Comparison of ENCODE assay signal across 11 mouse cellular contexts in the genomic region with DNA sequence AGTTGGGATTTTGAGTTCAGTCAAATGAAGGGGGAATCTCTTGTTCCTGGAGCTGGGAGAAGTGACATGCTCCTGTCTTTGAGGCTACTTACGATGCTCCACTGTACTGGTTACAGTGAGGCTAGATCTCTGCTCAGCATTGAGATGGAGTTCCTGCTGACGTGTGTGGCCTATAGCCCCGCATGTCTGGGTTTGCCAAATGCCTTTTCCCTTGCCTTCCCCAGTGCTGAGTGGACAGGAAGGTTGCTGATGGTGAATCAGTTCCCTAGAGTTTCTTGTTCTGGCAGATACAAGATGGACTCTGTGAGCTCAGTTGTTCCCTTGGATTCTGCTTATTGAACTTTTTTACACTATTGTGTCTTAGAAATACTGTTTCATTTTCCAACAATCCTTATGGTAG. TPM values are rescaled to one million over a fixed set of nuclear protein-coding genes. Genes with fewer than 3 reads are reported as not detected.
DNase-seq lines count a peak whose midpoint lies in the region; ATAC-seq and TF ChIP-seq lines count a peak whose summit lies in the region.
"Had no signal": no experiment of that assay in that cellular context is flagged by ENCODE, and none has a peak within 500 bp of the region (broad histone marks: within the 10 kb centered on the region; RNA-seq: fewer than 3 reads in every experiment).

No protein-coding gene starts in this region.

- ATAC-seq in forebrain, embryonic 13.5 days, result no peak
- ATAC-seq in forebrain, embryonic 14.5 days, result no peak
- ATAC-seq in liver, embryonic 13.5 days (ENCODE audit: low read depth), result no peak
- no peak for ATAC-seq in liver, postnatal 0 days
- ATAC-seq in intestine, embryonic 15.5 days, result no peak

- DNase-seq in forebrain, embryonic 14.5 days (ENCODE audit: low spot score), result no peak
- no peak for DNase-seq in liver, embryonic 13.5 days
- DNase-seq in liver, postnatal 0 days, result no peak
- DNase-seq in kidney, adult 11 months, result no peak
- DNase-seq in cerebellum, adult 2 months, result no peak
- DNase-seq: kidney, adult 18-20 months; right cerebral cortex, adult 18-20 months had no signal

- TF ChIP-seq EP300 in liver, postnatal 0 days (IDR thresholded peaks at IDR 0.05; ENCODE audit: low read depth), result no peak

- H3K4me1 ChIP-seq in forebrain, embryonic 13.5 days, result peaks cover 24% of the 10 kb centered on the region
- H3K4me1 ChIP-seq in forebrain, embryonic 14.5 days (ENCODE audit: control insufficient read depth, insufficient read depth, low read length), result peaks cover 10% of the 10 kb centered on the region
- peaks cover 22% of the 10 kb centered on the region for H3K4me1 ChIP-seq in liver, embryonic 13.5 days (replicated peaks)
- peaks cover 12% of the 10 kb centered on the region; the same call in 1 of the 2 replicates for H3K4me1 ChIP-seq in liver, postnatal 0 days (ENCODE audit: insufficient read depth)
- peaks cover 63% of the 10 kb centered on the region for H3K4me1 ChIP-seq in E14TG2a.4 (replicated peaks; ENCODE audit: low read depth, low read length)
- H3K4me1 ChIP-seq in intestine, embryonic 15.5 days (replicated peaks), result no peaks in the 10 kb centered on the region
- no peaks in the 10 kb centered on the region for H3K4me1 ChIP-seq in cerebellum, adult 2 months (ENCODE audit: control insufficient read depth, insufficient read depth, low read length)

- peak overlapping the region; percentile 24 for H3K4me2 ChIP-seq in forebrain, embryonic 13.5 days
- H3K4me2 ChIP-seq in forebrain, embryonic 14.5 days (ENCODE audit: low read length), result no peak overlapping the region
- peak overlapping the region; percentile 34; the same call in 1 of the 2 replicates for H3K4me2 ChIP-seq in liver, embryonic 13.5 days
- no peak overlapping the region for H3K4me2 ChIP-seq in liver, postnatal 0 days (ENCODE audit: low read depth, low read length)
- H3K4me2 ChIP-seq in intestine, embryonic 15.5 days (replicated peaks), result peak overlapping the region; percentile 3; the same call in 1 of the 2 replicates

- no peaks in the 10 kb centered on the region for H3K9me3 ChIP-seq in forebrain, embryonic 13.5 days (replicated peaks)
- no peaks in the 10 kb centered on the region for H3K9me3 ChIP-seq in forebrain, embryonic 14.5 days (replicated peaks; ENCODE audit: control insufficient read depth, low read length)
- no peaks in the 10 kb centered on the region for H3K9me3 ChIP-seq in liver, embryonic 13.5 days (replicated peaks)
- H3K9me3 ChIP-seq in liver, postnatal 0 days (ENCODE audit: low read length), result no peaks in the 10 kb centered on the region
- H3K9me3 ChIP-seq in E14TG2a.4 (ENCODE audit: low read length), result 0 out of 2 replicates have a peak, but pooled peaks cover 1% of the 10 kb centered on the region
- no peaks in the 10 kb centered on the region for H3K9me3 ChIP-seq in intestine, embryonic 15.5 days

- WGBS in forebrain, embryonic 13.5 days, result 74% methylated on average over 3 of the region's 3 CpGs
- WGBS in forebrain, embryonic 14.5 days, result 72% methylated on average over 3 of the region's 3 CpGs
- 69% methylated on average over 3 of the region's 3 CpGs for WGBS in liver, embryonic 13.5 days (ENCODE audit: insufficient replicate concordance)
- WGBS in liver, postnatal 0 days (ENCODE audit: insufficient replicate concordance), result 63% methylated on average over 3 of the region's 3 CpGs
- WGBS in intestine, embryonic 15.5 days, result 66% methylated on average over 3 of the region's 3 CpGs
- 68% methylated on average over 3 of the region's 3 CpGs for WGBS in cerebellum, adult 2 months

- H3K4me3 ChIP-seq in forebrain, embryonic 13.5 days, result no peak overlapping the region
- no peak overlapping the region for H3K4me3 ChIP-seq in forebrain, embryonic 14.5 days (ENCODE audit: low read depth, low read length)
- peak overlapping the region; percentile 19; the same call in 1 of the 2 replicates for H3K4me3 ChIP-seq in liver, embryonic 13.5 days (replicated peaks)
- H3K4me3 ChIP-seq in liver, postnatal 0 days (ENCODE audit: low read depth, low read length), result no peak overlapping the region
- peak overlapping the region; percentile 98 for H3K4me3 ChIP-seq in E14TG2a.4 (replicated peaks; ENCODE audit: low read length)
- H3K4me3 ChIP-seq in intestine, embryonic 15.5 days (replicated peaks), result no peak overlapping the region
- H3K4me3 ChIP-seq in cerebellum, adult 2 months (replicated peaks; ENCODE audit: insufficient read depth, low read depth, low read length), result no peak overlapping the region

- H3K9ac ChIP-seq in forebrain, embryonic 13.5 days, result no peak overlapping the region; the same call in 1 of the 2 replicates
- no peak overlapping the region for H3K9ac ChIP-seq in forebrain, embryonic 14.5 days (ENCODE audit: low read length)
- H3K9ac ChIP-seq in liver, embryonic 13.5 days, result peak overlapping the region; percentile 40; the same call in 1 of the 2 replicates
- no peak overlapping the region for H3K9ac ChIP-seq in liver, postnatal 0 days (replicated peaks)
- H3K9ac ChIP-seq in intestine, embryonic 15.5 days, result no peak overlapping the region

- no peak for TF ChIP-seq CTCF in liver, postnatal 0 days (IDR thresholded peaks at IDR 0.05; ENCODE audit: low read depth)
- TF ChIP-seq CTCF in E14TG2a.4 (conservative IDR thresholded peaks at IDR 0.05; ENCODE audit: low read length), result no peak
- no peak for TF ChIP-seq CTCF in cerebellum, adult 2 months (IDR thresholded peaks at IDR 0.05; ENCODE audit: borderline replicate concordance, insufficient read depth, low read depth, low read length)

- H3K27ac ChIP-seq in forebrain, embryonic 13.5 days, result no peak overlapping the region
- no peak overlapping the region for H3K27ac ChIP-seq in forebrain, embryonic 14.5 days (ENCODE audit: low read depth, low read length)
- H3K27ac ChIP-seq in liver, embryonic 13.5 days, result no peak overlapping the region; the same call in 1 of the 2 replicates
- H3K27ac ChIP-seq in liver, postnatal 0 days (ENCODE audit: low read depth), result no peak overlapping the region
- no peak overlapping the region for H3K27ac ChIP-seq in intestine, embryonic 15.5 days
- H3K27ac ChIP-seq in cerebellum, adult 2 months (ENCODE audit: insufficient read depth, low read length), result no peak overlapping the region

- no peaks in the 10 kb centered on the region for H3K27me3 ChIP-seq in forebrain, embryonic 13.5 days
- no peaks in the 10 kb centered on the region for H3K27me3 ChIP-seq in forebrain, embryonic 14.5 days (replicated peaks; ENCODE audit: control insufficient read depth, insufficient read depth, low read length)
- H3K27me3 ChIP-seq in liver, embryonic 13.5 days, result no peaks in the 10 kb centered on the region
- H3K27me3 ChIP-seq in liver, postnatal 0 days (ENCODE audit: insufficient read depth, low read length), result no peaks in the 10 kb centered on the region
- H3K27me3 ChIP-seq in E14TG2a.4 (ENCODE audit: insufficient read depth, low read length), result no peaks in the 10 kb centered on the region
- H3K27me3 ChIP-seq in intestine, embryonic 15.5 days (replicated peaks), result no peaks in the 10 kb centered on the region
- no peaks in the 10 kb centered on the region for H3K27me3 ChIP-seq in cerebellum, adult 2 months (ENCODE audit: control insufficient read depth, insufficient read depth, low read length)
- H3K27me3 ChIP-seq: CH12.LX had no signal

- TF ChIP-seq POLR2A in cerebellum, adult 2 months (IDR thresholded peaks at IDR 0.05; ENCODE audit: borderline replicate concordance, insufficient read depth, low read length), result no peak

- H3K36me3 ChIP-seq in forebrain, embryonic 13.5 days (ENCODE audit: poor library complexity, severe bottlenecking), result peaks cover 20% of the 10 kb centered on the region
- peaks cover 12% of the 10 kb centered on the region for H3K36me3 ChIP-seq in forebrain, embryonic 14.5 days (ENCODE audit: control insufficient read depth, insufficient read depth, low read length)
- peaks cover 16% of the 10 kb centered on the region for H3K36me3 ChIP-seq in liver, embryonic 13.5 days
- peaks cover 9% of the 10 kb centered on the region; the same call in 1 of the 2 replicates for H3K36me3 ChIP-seq in liver, postnatal 0 days (replicated peaks; ENCODE audit: insufficient read depth, low read length)
- peaks cover 19% of the 10 kb centered on the region for H3K36me3 ChIP-seq in E14TG2a.4 (ENCODE audit: insufficient read depth, low read length)
- H3K36me3 ChIP-seq in intestine, embryonic 15.5 days, result peaks cover under 1% of the 10 kb centered on the region

RNA-seq across cellular contexts. Expression of a gene that starts 1.8 kb away (rescaled TPM):
- polyA plus RNA-seq in forebrain, embryonic 13.5 days (2015; fragmentation: Nextera tagmentation; extraction: Ambion mirVana), result 10.8 and 11.4 TPM in 2 replicates
- polyA plus RNA-seq in forebrain, embryonic 14.5 days (2014; fragmentation: Nextera tagmentation; extraction: Ambion mirVana), result 5.2 and 6.8 TPM in 2 replicates
- 6.7 and 8.1 TPM in 2 replicates for polyA plus RNA-seq in liver, embryonic 13.5 days (2015; fragmentation: Nextera tagmentation; extraction: Ambion mirVana)
- 3.6 and 4.1 TPM in 2 replicates for polyA plus RNA-seq in liver, postnatal 0 days (2015; fragmentation: Nextera tagmentation; extraction: Ambion mirVana)
- 16.5 and 17.0 TPM in 2 replicates for polyA plus RNA-seq in intestine, embryonic 15.5 days (2015; fragmentation: Nextera tagmentation; extraction: Ambion mirVana)
- polyA plus RNA-seq in cerebellum, adult 2 months (2012; rRNA removed), result 6.7 and 7.1 TPM in 2 replicates

RNA-seq across cellular contexts. Expression of a gene that starts 2.2 kb away (rescaled TPM):
- 312 TPM in 2 replicates for polyA plus RNA-seq in forebrain, embryonic 13.5 days (2015; fragmentation: Nextera tagmentation; extraction: Ambion mirVana)
- polyA plus RNA-seq in forebrain, embryonic 14.5 days (2014; fragmentation: Nextera tagmentation; extraction: Ambion mirVana), result 263 and 267 TPM in 2 replicates
- polyA plus RNA-seq in liver, embryonic 13.5 days (2015; fragmentation: Nextera tagmentation; extraction: Ambion mirVana), result 137 and 170 TPM in 2 replicates
- 47.4 and 51.2 TPM in 2 replicates for polyA plus RNA-seq in liver, postnatal 0 days (2015; fragmentation: Nextera tagmentation; extraction: Ambion mirVana)
- polyA plus RNA-seq in intestine, embryonic 15.5 days (2015; fragmentation: Nextera tagmentation; extraction: Ambion mirVana), result 178 and 207 TPM in 2 replicates
- 58.6 and 62.9 TPM in 2 replicates for polyA plus RNA-seq in cerebellum, adult 2 months (2012; rRNA removed)

Comparison
In these comparisons a context has a peak if more than half of its experiments do, and no peak if none do; other contexts are left out.
1. H3K4me2 ChIP-seq: peak in forebrain, embryonic 13.5 days (single experiment), liver, embryonic 13.5 days (single experiment) and intestine, embryonic 15.5 days (single experiment); none in forebrain, embryonic 14.5 days (single experiment) and liver, postnatal 0 days (single experiment).
2. H3K4me3 ChIP-seq: peak in liver, embryonic 13.5 days (single experiment) and E14TG2a.4 (single experiment); none in forebrain, embryonic 13.5 days (single experiment), forebrain, embryonic 14.5 days (single experiment), liver, postnatal 0 days (single experiment), intestine, embryonic 15.5 days (single experiment) and cerebellum, adult 2 months (single experiment).